Comparison of ENCODE assay signal across 23 mouse cellular contexts in genomic region chr15:86482362-86482761, GRCm38 (mm10).
A peak's percentile ranks its signal among the peaks of the same experiment; 100 is the strongest.
DNase-seq lines count a peak whose midpoint lies in the region; ATAC-seq and TF ChIP-seq lines count a peak whose summit lies in the region.
"Had no signal": no experiment of that assay in that cellular context is flagged by ENCODE, and none has a peak within 500 bp of the region (broad histone marks: within the 10 kb centered on the region; RNA-seq: fewer than 3 reads in every experiment).

No protein-coding gene starts in this region.

- H3K27ac ChIP-seq in lung, embryonic 14.5 days (ENCODE audit: low read depth): no peak overlapping the region
- H3K27ac ChIP-seq in limb, embryonic 10.5 days: 0 out of 2 replicates have a peak overlapping the region, but pooled peaks have one; percentile 23
- H3K27ac ChIP-seq in forebrain, embryonic 13.5 days: no peak overlapping the region
- H3K27ac ChIP-seq: embryonic facial prominence, embryonic 10.5 days; embryonic facial prominence, embryonic 12.5 days had no signal

- ATAC-seq in lung, embryonic 14.5 days (ENCODE audit: insufficient read depth): no peak
- no peak for ATAC-seq in forebrain, embryonic 13.5 days
- ATAC-seq: activated CD4-positive, CD25-positive, alpha-beta regulatory T cell, adult 4 months; CD4-positive, CD25-positive, alpha-beta regulatory T cell, adult 4 months; forebrain, embryonic 14.5 days; forebrain, embryonic 16.5 days; Patski had no signal

- peak; percentile 50 for DNase-seq in lung, embryonic 14.5 days
- DNase-seq in lung, postnatal 14 days: no peak
- peak; percentile 56 for DNase-seq in lung, postnatal 10 days
- DNase-seq in lung, postnatal 25 days (ENCODE audit: low spot score): no peak
- no peak for DNase-seq in limb, embryonic 10.5 days (ENCODE audit: low spot score)
- DNase-seq: adrenal gland, adult 8-10 months; adrenal gland, postnatal 14 days; adrenal gland, postnatal 36 days; B cell, adult 2 months; cerebellum, adult 11-12 months; cerebellum, adult 2 months; cerebellum, adult 9-10 months; cerebellum, postnatal 10 days had no signal

- no peak overlapping the region for H3K4me2 ChIP-seq in lung, embryonic 14.5 days
- H3K4me2 ChIP-seq in forebrain, embryonic 13.5 days: no peak overlapping the region
- H3K4me2 ChIP-seq: embryonic facial prominence, embryonic 12.5 days had no signal

- H3K9ac ChIP-seq in lung, embryonic 14.5 days: no peak overlapping the region
- no peak overlapping the region for H3K9ac ChIP-seq in forebrain, embryonic 13.5 days
- H3K9ac ChIP-seq: embryonic facial prominence, embryonic 12.5 days had no signal

- TF ChIP-seq CTCF in lung, embryonic 14.5 days (IDR thresholded peaks at IDR 0.05; ENCODE audit: low read depth): no peak

- 47% methylated on average over 5 of the region's 5 CpGs for WGBS in lung, embryonic 14.5 days
- 86% methylated on average over 5 of the region's 5 CpGs for WGBS in limb, embryonic 10.5 days
- WGBS in forebrain, embryonic 13.5 days: 84% methylated on average over 5 of the region's 5 CpGs

- H3K4me3 ChIP-seq in lung, embryonic 14.5 days (ENCODE audit: low read depth, low read length): no peak overlapping the region
- H3K4me3 ChIP-seq in limb, embryonic 10.5 days: no peak overlapping the region
- H3K4me3 ChIP-seq in forebrain, embryonic 13.5 days: no peak overlapping the region
- H3K4me3 ChIP-seq: embryonic facial prominence, embryonic 10.5 days; embryonic facial prominence, embryonic 12.5 days had no signal

- no peaks in the 10 kb centered on the region for H3K36me3 ChIP-seq in lung, embryonic 14.5 days (ENCODE audit: insufficient read depth)
- H3K36me3 ChIP-seq in limb, embryonic 10.5 days: no peaks in the 10 kb centered on the region
- no peaks in the 10 kb centered on the region for H3K36me3 ChIP-seq in forebrain, embryonic 13.5 days (ENCODE audit: poor library complexity, severe bottlenecking)
- H3K36me3 ChIP-seq: embryonic facial prominence, embryonic 10.5 days; embryonic facial prominence, embryonic 12.5 days had no signal

- H3K4me1 ChIP-seq in lung, embryonic 14.5 days (ENCODE audit: insufficient read depth): peaks cover 13% of the 10 kb centered on the region
- peaks cover 83% of the 10 kb centered on the region for H3K4me1 ChIP-seq in limb, embryonic 10.5 days
- peaks cover 39% of the 10 kb centered on the region for H3K4me1 ChIP-seq in forebrain, embryonic 13.5 days

- no peaks in the 10 kb centered on the region for H3K9me3 ChIP-seq in lung, embryonic 14.5 days (ENCODE audit: low read depth, low read length)
- no peaks in the 10 kb centered on the region for H3K9me3 ChIP-seq in limb, embryonic 10.5 days (replicated peaks)
- no peaks in the 10 kb centered on the region for H3K9me3 ChIP-seq in forebrain, embryonic 13.5 days (replicated peaks)
- H3K9me3 ChIP-seq: embryonic facial prominence, embryonic 10.5 days; embryonic facial prominence, embryonic 12.5 days; G1E had no signal

- no peaks in the 10 kb centered on the region for H3K27me3 ChIP-seq in lung, embryonic 14.5 days (ENCODE audit: insufficient read depth, low read length)
- no peaks in the 10 kb centered on the region for H3K27me3 ChIP-seq in limb, embryonic 10.5 days (ENCODE audit: low read depth, poor library complexity, severe bottlenecking)
- H3K27me3 ChIP-seq in forebrain, embryonic 13.5 days: no peaks in the 10 kb centered on the region
- H3K27me3 ChIP-seq: CH12.LX; embryonic facial prominence, embryonic 12.5 days; Patski had no signal

Comparison
In these comparisons a context has a peak if more than half of its experiments do, and no peak if none do; other contexts are left out.
1. DNase-seq: peak in lung, embryonic 14.5 days (single experiment) and lung, postnatal 10 days (single experiment); none in lung, postnatal 14 days (single experiment), lung, postnatal 25 days (single experiment) and limb, embryonic 10.5 days (single experiment).